Mouse (Mus musculus) forebrain, postnatal 0 days (tissue): Measurements from ENCODE around the gene Tnfsf15. TPM values are rescaled to one million over a fixed set of nuclear protein-coding genes. Genes with fewer than 3 reads are reported as not detected.

Experiments
- ATAC-seq: fragments of 200-750 bp; cut with Nextera tagmentation; 2 replicates; pipeline ENCODE4 v1.8.0; 2017; ENCODE audit warnings: mild to moderate bottlenecking, moderate library complexity
- DNase-seq: peaks from one replicate; pipeline ENCODE4 v3.0.0-alpha.2; 2015
- H3K27ac ChIP-seq: fragments of 300-500 bp; sonication (generic); 2 replicates; pipeline ENCODE4 v1.5.1; 2014; ENCODE audit warnings: low read depth, mild to moderate bottlenecking, antibody characterized with exemption, low read length, moderate library complexity, mixed read lengths
- H3K27me3 ChIP-seq: fragments of 300-500 bp; sonication (generic); 2 replicates; pipeline ENCODE4 v1.6.1; 2014; ENCODE audit warnings: mild to moderate bottlenecking, low read length, mixed read lengths; ENCODE audit not compliant: insufficient read depth
- H3K36me3 ChIP-seq: fragments of 300-500 bp; sonication (generic); 2 replicates; pipeline ENCODE4 v1.6.1; 2014; ENCODE audit warnings: mild to moderate bottlenecking, moderate library complexity; ENCODE audit not compliant: insufficient read depth
- H3K4me1 ChIP-seq: fragments of 300-500 bp; sonication (generic); 2 replicates; pipeline ENCODE4 v1.6.1; 2014; ENCODE audit warnings: antibody characterized with exemption; ENCODE audit not compliant: insufficient read depth
- H3K4me2 ChIP-seq: fragments of 300-500 bp; sonication (generic); 2 replicates; pipeline ENCODE4 v1.6.1; 2014; ENCODE audit warnings: low read depth, mild to moderate bottlenecking, moderate library complexity
- H3K4me3 ChIP-seq: fragments of 300-500 bp; sonication (generic); 2 replicates; pipeline ENCODE4 v1.5.1; 2014; ENCODE audit warnings: low read depth, low read length, mixed read lengths
- H3K9ac ChIP-seq: fragments of 300-500 bp; sonication (generic); 2 replicates; pipeline ENCODE4 v1.6.1; 2014; ENCODE audit warnings: mild to moderate bottlenecking
- H3K9me3 ChIP-seq: fragments of 300-500 bp; sonication (generic); 2 replicates; pipeline ENCODE4 v1.6.1; 2016; ENCODE audit warnings: low read length
- CTCF ChIP-seq: sonication (generic); IDR thresholded peaks from 2 replicates; pipeline ENCODE4 v1.5.1; 2016; ENCODE audit warnings: antibody characterized with exemption, control low read depth, low read depth
- WGBS: fragments of 180-500 bp; shearing (Covaris S2); extraction: QIAGEN DNeasy Blood & Tissue Kit; methylation state at CpG from one replicate; pipeline ENCODE4 v1.1.7; 2014; 5-methylcytosine and 5-hydroxymethylcytosine counted together
- polyA plus RNA-seq: library from polyadenylated mRNA; unstranded; fragments of >200 nt; fragmentation: Nextera tagmentation; extraction: Ambion mirVana; gene quantifications from 2 replicates; pipeline ENCODE4 v1.2.1, GENCODE M21; 2015
- total RNA-seq: library from RNA; depleted of rRNA; stranded (reverse); fragments of >200 nt; gene quantifications from 2 replicates; pipeline ENCODE4 v1.2.3, GENCODE M21; 2014

Tnfsf15 gene
- total and polyA plus RNA-seq, 2 experiments from 2014 or later, result not detected

DNA sequence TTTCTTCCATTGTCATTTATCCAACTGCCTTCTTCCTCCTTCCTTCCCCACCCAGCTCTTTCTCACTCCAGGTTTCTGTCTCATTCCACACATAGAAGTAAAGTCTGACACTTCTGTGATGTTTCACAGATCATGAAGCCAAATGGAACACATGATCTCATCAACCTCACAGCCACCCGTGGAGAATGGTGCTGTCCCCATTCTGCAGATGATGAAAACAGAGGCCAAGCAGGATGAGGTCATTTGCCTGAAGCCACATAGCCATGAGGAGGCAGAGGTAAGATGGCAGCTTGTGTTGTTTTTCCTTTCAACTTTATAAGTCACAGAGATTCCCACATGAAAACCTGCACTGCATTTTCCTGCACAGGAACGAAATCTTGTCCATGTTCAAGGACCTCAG is 27.6 kb upstream of the Tnfsf15 start:
- WGBS, result 85% methylated on average over 2 of the region's 2 CpGs
- H3K4me1 ChIP-seq, result no peaks in the 10 kb centered on the region
- no peak overlapping the region for H3K9ac ChIP-seq
- no peaks in the 10 kb centered on the region for H3K27me3 ChIP-seq
- TF ChIP-seq CTCF, result no peak
- H3K4me2 ChIP-seq, result no peak overlapping the region
- ATAC-seq (no peak), DNase-seq (no peak)
- H3K9me3 ChIP-seq, result no peaks in the 10 kb centered on the region
- no peaks in the 10 kb centered on the region for H3K36me3 ChIP-seq
- H3K4me3 ChIP-seq, result no peak overlapping the region
- no peak overlapping the region for H3K27ac ChIP-seq

- TF ChIP-seq CTCF, result no peak
- Histone ChIP-seq H3K27ac (no peak overlapping the region), H3K36me3 (no peaks in the 10 kb centered on the region), H3K4me2 (no peak overlapping the region), H3K9ac (no peak overlapping the region), H3K4me1 (no peaks in the 10 kb centered on the region), H3K9me3 (no peaks in the 10 kb centered on the region), H3K4me3 (no peak overlapping the region), H3K27me3 (no peaks in the 10 kb centered on the region)
- ATAC-seq (no peak), DNase-seq (no peak)
- WGBS, result 87% methylated on average over 4 of the region's 4 CpGs
Measured at GRCm38 (mm10) chr4:63771291-63771690, 26.4 kb upstream of the Tnfsf15 start.

- Histone ChIP-seq H3K27me3 (no peaks in the 10 kb centered on the region), H3K36me3 (no peaks in the 10 kb centered on the region), H3K9ac (no peak overlapping the region), H3K4me1 (no peaks in the 10 kb centered on the region), H3K9me3 (no peaks in the 10 kb centered on the region), H3K4me3 (no peak overlapping the region), H3K27ac (no peak overlapping the region), H3K4me2 (no peak overlapping the region)
- DNase-seq, result no peak
- WGBS, result 80% methylated on average over 3 of the region's 3 CpGs
- TF ChIP-seq CTCF, result no peak
- no peak for ATAC-seq
Measured at GRCm38 (mm10) chr4:63769161-63769560, 24.2 kb upstream of the Tnfsf15 start.

- no peaks in the 10 kb centered on the region for H3K4me1 ChIP-seq
- no peak for ATAC-seq
- 94% methylated on average over 2 of the region's 2 CpGs for WGBS
- H3K27ac ChIP-seq, result no peak overlapping the region
- no peak for DNase-seq
- no peaks in the 10 kb centered on the region for H3K9me3 ChIP-seq
- H3K36me3 ChIP-seq, result no peaks in the 10 kb centered on the region
- H3K27me3 ChIP-seq, result no peaks in the 10 kb centered on the region
- TF ChIP-seq CTCF, result no peak
- H3K4me3 ChIP-seq, result no peak overlapping the region
- no peak overlapping the region for H3K4me2 ChIP-seq
- no peak overlapping the region for H3K9ac ChIP-seq
Measured at GRCm38 (mm10) chr4:63765050-63765449, 20.1 kb upstream of the Tnfsf15 start.

GRCm38 (mm10) chr4:63759931-63760330 is 15.0 kb upstream of the Tnfsf15 start:
- Histone ChIP-seq H3K4me1 (no peaks in the 10 kb centered on the region), H3K4me2 (no peak overlapping the region), H3K9ac (no peak overlapping the region), H3K36me3 (no peaks in the 10 kb centered on the region), H3K27me3 (no peaks in the 10 kb centered on the region), H3K27ac (no peak overlapping the region), H3K4me3 (no peak overlapping the region), H3K9me3 (no peaks in the 10 kb centered on the region)
- ATAC-seq (no peak), DNase-seq (no peak)
- 73% methylated on average over 3 of the region's 3 CpGs for WGBS
- no peak for TF ChIP-seq CTCF

DNA sequence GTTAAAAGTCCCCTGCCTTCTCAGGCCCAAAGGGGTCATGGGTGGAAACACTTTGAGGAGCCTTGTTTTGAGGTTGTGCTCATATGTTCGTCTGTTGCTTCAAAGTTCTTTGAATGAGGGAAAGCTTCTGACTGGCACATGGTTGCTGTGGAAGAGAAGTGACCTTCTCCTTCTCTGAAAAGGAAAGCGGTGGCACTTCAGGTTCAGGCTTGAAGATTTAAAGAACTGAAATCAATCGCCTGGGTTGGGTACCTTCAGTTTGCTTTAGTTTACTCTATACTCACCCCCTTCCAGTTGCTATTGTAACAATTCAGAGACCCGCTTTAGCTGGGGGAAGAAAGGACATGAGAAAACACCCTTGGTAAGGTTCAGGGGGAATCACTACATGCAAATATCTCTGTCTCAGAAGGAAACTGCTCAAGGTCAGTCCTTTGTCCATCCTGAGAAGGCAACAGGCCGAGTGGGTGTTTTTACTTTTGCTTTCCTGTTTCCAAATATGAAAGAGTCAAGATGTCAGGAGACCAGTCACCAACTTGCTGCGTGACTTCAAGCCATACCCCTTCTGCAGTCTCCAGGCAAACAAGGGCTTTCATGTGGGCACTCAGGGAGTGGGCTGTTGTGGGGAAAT is 12.7 kb upstream of the Tnfsf15 start:
- H3K4me3 ChIP-seq, result no peak overlapping the region
- H3K4me2 ChIP-seq, result no peak overlapping the region
- no peaks in the 10 kb centered on the region for H3K36me3 ChIP-seq
- H3K27ac ChIP-seq, result no peak overlapping the region
- ATAC-seq, result no peak
- no peak for TF ChIP-seq CTCF
- H3K9ac ChIP-seq, result no peak overlapping the region
- no peak for DNase-seq
- H3K4me1 ChIP-seq, result no peaks in the 10 kb centered on the region
- H3K27me3 ChIP-seq, result no peaks in the 10 kb centered on the region
- WGBS, result 87% methylated on average over 6 of the region's 6 CpGs
- no peaks in the 10 kb centered on the region for H3K9me3 ChIP-seq

- 72% methylated on average over 2 of the region's 2 CpGs for WGBS
Measured at GRCm38 (mm10) chr4:63756072-63756471, 11.2 kb upstream of the Tnfsf15 start.

More at GRCm38 (mm10) chr4:63756072-63756471, 11.2 kb upstream of the Tnfsf15 start:
- H3K27me3 ChIP-seq, result no peaks in the 10 kb centered on the region
- DNase-seq, result no peak
- ATAC-seq, result no peak
- TF ChIP-seq CTCF, result no peak
- no peak overlapping the region for H3K4me3 ChIP-seq
- H3K9me3 ChIP-seq, result no peaks in the 10 kb centered on the region
- no peak overlapping the region for H3K9ac ChIP-seq
- no peaks in the 10 kb centered on the region for H3K36me3 ChIP-seq
- H3K4me1 ChIP-seq, result no peaks in the 10 kb centered on the region
- no peak overlapping the region for H3K27ac ChIP-seq
- no peak overlapping the region for H3K4me2 ChIP-seq
